Mouse (Mus musculus): ENCODE measurements at regions not wholly inside any gene's neighbourhood (a gene's known extent, or its start where the extent isn't known, plus 50 kb on each side); places are given as distances from the start of the nearest gene placed in this dataset.
A peak's percentile ranks its signal among the peaks of the same experiment; 100 is the strongest.

GRCm38 (mm10) chr3:17870895-17871482 is 77.2 kb upstream of the Cypt12 start:
- H3K9ac ChIP-seq (replicated peaks): no peak overlapping the region
- H3K4me1 ChIP-seq: no peaks in the 10 kb centered on the region
- H3K27me3 ChIP-seq: no peaks in the 10 kb centered on the region
- H3K4me3 ChIP-seq: no peak overlapping the region
- 61% methylated on average over 4 of the region's 4 CpGs for WGBS
- H3K4me2 ChIP-seq (replicated peaks): no peak overlapping the region
- H3K36me3 ChIP-seq: no peaks in the 10 kb centered on the region
- H3K9me3 ChIP-seq: no peaks in the 10 kb centered on the region
- peak; percentile 86 for ATAC-seq (ENCODE audit: low FRiP score, low read depth)
- H3K27ac ChIP-seq (replicated peaks): no peak overlapping the region

GRCm38 (mm10) chr3:17895869-17896268 is 52.3 kb upstream of the Cypt12 start:
- Histone ChIP-seq H3K27me3 (no peaks in the 10 kb centered on the region), H3K4me1 (no peaks in the 10 kb centered on the region), H3K27ac (replicated peaks) (no peak overlapping the region), H3K4me3 (no peak overlapping the region), H3K9ac (replicated peaks) (no peak overlapping the region), H3K4me2 (replicated peaks) (no peak overlapping the region), H3K9me3 (no peaks in the 10 kb centered on the region), H3K36me3 (no peaks in the 10 kb centered on the region)
- no peak for ATAC-seq (ENCODE audit: low FRiP score, low read depth)
- WGBS: 65% methylated on average over 2 of the region's 2 CpGs

- H3K27ac ChIP-seq (replicated peaks): no peak overlapping the region
- H3K36me3 ChIP-seq: no peaks in the 10 kb centered on the region
- H3K4me2 ChIP-seq (replicated peaks): no peak overlapping the region
- H3K27me3 ChIP-seq: no peaks in the 10 kb centered on the region
- H3K4me1 ChIP-seq: no peaks in the 10 kb centered on the region
- no peak overlapping the region for H3K9ac ChIP-seq (replicated peaks)
- WGBS: 93% methylated on average over 4 of the region's 4 CpGs
- no peak overlapping the region for H3K4me3 ChIP-seq
- H3K9me3 ChIP-seq: no peaks in the 10 kb centered on the region
- ATAC-seq (ENCODE audit: low FRiP score, low read depth): no peak
Measured at GRCm38 (mm10) chr3:17896756-17897155, 51.5 kb upstream of the Cypt12 start.

Small RNAs in the stretch of these regions (microRNA-seq; reads per million reads assigned to microRNA genes)
- gene Mir124a-2: 16.0 reads per million, percentile 31 among the genes with 10 or more reads in this experiment
